Mouse (Mus musculus) megakaryocyte progenitor cell, adult 5-6 weeks (primary cell): ENCODE results near the gene Tceal8. TPM values are rescaled to one million over a fixed set of nuclear protein-coding genes. Genes with fewer than 3 reads are reported as not detected.

Source experiments
- ATAC-seq: replicated peaks from 2 replicates; pipeline ENCODE4 v1.8.0; 2016; ENCODE audit warnings: mild to moderate bottlenecking, moderate TSS enrichment, inconsistent platforms; ENCODE audit not compliant: poor library complexity
- total RNA-seq, 2 experiments: library from RNA; stranded (forward) in 1 of 2; stranded (reverse) in 1 of 2; fragments of 157-497, 149-512 nt in 1 of 2; fragments of 200-1000 nt in 1 of 2; gene quantifications; 2 replicates each; pipeline versions ENCODE4 v1.2.3 to v1.2.4; 2015 to 2017

Gene Tceal8
- total RNA-seq, 2 experiments from 2014 or later: 64.8 to 109 TPM

GRCm38 (mm10) chrX:136135559-136135958, 36.6 kb downstream of the Tceal8 start:
- peak; percentile 87 for ATAC-seq

- ATAC-seq: peak; percentile 90
Observed at GRCm38 (mm10) chrX:136127744-136128064, 44.4 kb downstream of the Tceal8 start.

GRCm38 (mm10) chrX:136127038-136127743, 45.0 kb downstream of the Tceal8 start:
- ATAC-seq: peak; percentile 100

Other genes with a start within 250 kb of the Tceal8 start
- 1.2 and 1.7 TPM in 2 replicates for gene Arxes2, start 178.5 kb downstream of the Tceal8 start, total RNA-seq (2015)
- gene Arxes2, start 178.5 kb downstream of the Tceal8 start, total RNA-seq (2017): 0.71 and 1.0 TPM in 2 replicates
- not detected in 2 replicates for gene Arxes1, start 139.0 kb downstream of the Tceal8 start, total RNA-seq (2015)
- not detected in 2 replicates for gene Arxes1, start 139.0 kb downstream of the Tceal8 start, total RNA-seq (2017)
- not detected in 2 replicates for gene Bex2, start 104.1 kb downstream of the Tceal8 start, total RNA-seq (2015)
- gene Bex2, start 104.1 kb downstream of the Tceal8 start, total RNA-seq (2017): 0.37 and 0.62 TPM in 2 replicates
- gene Nxf3, start 87.1 kb downstream of the Tceal8 start, total RNA-seq (2015): not detected in 2 replicates
- gene Nxf3, start 87.1 kb downstream of the Tceal8 start, total RNA-seq (2017): not detected in 2 replicates
- gene Bex4, start 33.3 kb downstream of the Tceal8 start, total RNA-seq (2015): 7.7 and 8.3 TPM in 2 replicates
- 7.4 and 17.7 TPM in 2 replicates for gene Bex4, start 33.3 kb downstream of the Tceal8 start, total RNA-seq (2017)
- 0.27 and 0.64 TPM in 2 replicates for gene Tceal5, start 31.5 kb upstream of the Tceal8 start, total RNA-seq (2015)
- gene Tceal5, start 31.5 kb upstream of the Tceal8 start, total RNA-seq (2017): 1.00 TPM in 1 of 2 replicates, not detected in the other
- not detected in 2 replicates for gene Tceal7, start 42.4 kb upstream of the Tceal8 start, total RNA-seq (2015)
- gene Tceal7, start 42.4 kb upstream of the Tceal8 start, total RNA-seq (2017): not detected in 2 replicates
- 1.8 and 4.9 TPM in 2 replicates for gene Bex1, start 43.2 kb upstream of the Tceal8 start, total RNA-seq (2015)
- gene Bex1, start 43.2 kb upstream of the Tceal8 start, total RNA-seq (2017): 1.9 and 2.3 TPM in 2 replicates
- 115 and 121 TPM in 2 replicates for gene Tceal9, start 72.7 kb upstream of the Tceal8 start, total RNA-seq (2015)
- gene Tceal9, start 72.7 kb upstream of the Tceal8 start, total RNA-seq (2017): 184 and 204 TPM in 2 replicates
- gene Bex3, start 97.9 kb upstream of the Tceal8 start, total RNA-seq (2015): 145 and 158 TPM in 2 replicates
- 96.6 and 102 TPM in 2 replicates for gene Bex3, start 97.9 kb upstream of the Tceal8 start, total RNA-seq (2017)